Mouse (Mus musculus) small intestine, adult 2 months (tissue): ENCODE results near the gene Rhbdf2. TPM values are rescaled to one million over a fixed set of nuclear protein-coding genes. Genes with fewer than 3 reads are reported as not detected.

Source experiments
- H3K27ac ChIP-seq: fragments of 200-500 bp; 2 replicates; pipeline ENCODE4 v1.5.1; 2012; ENCODE audit warnings: low read depth, low read length, control low read depth, inconsistent platforms; ENCODE audit not compliant: insufficient read depth
- H3K27me3 ChIP-seq: fragments of 200-500 bp; 2 replicates; pipeline ENCODE4 v1.6.1; 2012; ENCODE audit warnings: mild to moderate bottlenecking, moderate library complexity, low read length, inconsistent platforms; ENCODE audit not compliant: control insufficient read depth, insufficient read depth
- H3K36me3 ChIP-seq: fragments of 200-500 bp; 2 replicates; pipeline ENCODE4 v1.6.1; 2012; ENCODE audit warnings: mild to moderate bottlenecking, low read length, control low read depth, inconsistent platforms; ENCODE audit not compliant: control insufficient read depth, insufficient read depth
- H3K4me1 ChIP-seq: fragments of 200-500 bp; 2 replicates; pipeline ENCODE4 v1.6.1; 2012; ENCODE audit warnings: low read length, inconsistent platforms, mixed read lengths; ENCODE audit not compliant: control insufficient read depth, insufficient read depth, insufficient read length
- H3K4me3 ChIP-seq: fragments of 200-500 bp; 2 replicates; pipeline ENCODE4 v1.5.1; 2012; ENCODE audit warnings: low read depth, mild to moderate bottlenecking, control low read depth, inconsistent platforms, low read length, moderate library complexity
- CTCF ChIP-seq: fragments of 200-500 bp; IDR thresholded peaks from 2 replicates; pipeline ENCODE4 v1.5.1; 2012; ENCODE audit warnings: low read depth, mild to moderate bottlenecking, control low read depth, inconsistent platforms, low read length, moderate library complexity, mixed read lengths; ENCODE audit not compliant: insufficient replicate concordance, insufficient read length; ENCODE audit errors: extremely low read depth
- POLR2A ChIP-seq: fragments of 200-500 bp; IDR thresholded peaks from 2 replicates; pipeline ENCODE4 v1.6.1; 2012; ENCODE audit warnings: low read depth, mild to moderate bottlenecking, control low read depth, inconsistent platforms, low read length, moderate library complexity
- WGBS: fragments of 180-500 bp; shearing (Covaris S2); methylation state at CpG from one replicate; pipeline ENCODE4 v1.1.7; 2018; 5-methylcytosine and 5-hydroxymethylcytosine counted together
- polyA plus RNA-seq: library from polyadenylated mRNA; depleted of rRNA; stranded (reverse); fragments of >200 nt; gene quantifications from 2 replicates; pipeline ENCODE4 v1.2.3, GENCODE M21; 2012

Gene Rhbdf2
- polyA plus RNA-seq, 1 experiment = 40.8 TPM

DNA sequence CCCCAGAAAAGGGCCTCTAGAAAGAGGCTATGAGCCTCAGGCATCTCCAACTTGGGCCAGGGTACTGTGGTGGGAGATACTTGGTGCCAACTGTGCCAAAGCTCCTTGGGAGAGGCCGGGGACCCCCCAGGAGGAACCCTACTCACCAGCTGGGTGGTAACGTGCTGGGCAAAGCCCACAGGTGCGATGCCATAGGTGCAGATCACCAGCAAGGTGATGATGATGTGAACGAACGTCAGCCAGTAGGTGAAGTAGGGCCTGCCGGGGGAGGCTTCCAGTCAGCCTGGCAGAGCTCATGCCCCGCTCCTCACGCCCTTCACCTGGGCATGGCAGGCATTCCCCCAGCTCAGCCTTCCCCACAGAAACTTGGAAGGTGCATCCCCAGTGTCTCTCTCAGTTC is 24.8 kb downstream of the Rhbdf2 start:
- peaks cover 90% of the 10 kb centered on the region for H3K36me3 ChIP-seq
- TF ChIP-seq POLR2A = no peak
- TF ChIP-seq CTCF = no peak
- peaks cover 3% of the 10 kb centered on the region for H3K4me1 ChIP-seq
- H3K4me3 ChIP-seq = no peak overlapping the region
- H3K27me3 ChIP-seq = no peaks in the 10 kb centered on the region
- H3K27ac ChIP-seq = no peak overlapping the region
- WGBS = 91% methylated on average over 8 of the region's 8 CpGs

DNA sequence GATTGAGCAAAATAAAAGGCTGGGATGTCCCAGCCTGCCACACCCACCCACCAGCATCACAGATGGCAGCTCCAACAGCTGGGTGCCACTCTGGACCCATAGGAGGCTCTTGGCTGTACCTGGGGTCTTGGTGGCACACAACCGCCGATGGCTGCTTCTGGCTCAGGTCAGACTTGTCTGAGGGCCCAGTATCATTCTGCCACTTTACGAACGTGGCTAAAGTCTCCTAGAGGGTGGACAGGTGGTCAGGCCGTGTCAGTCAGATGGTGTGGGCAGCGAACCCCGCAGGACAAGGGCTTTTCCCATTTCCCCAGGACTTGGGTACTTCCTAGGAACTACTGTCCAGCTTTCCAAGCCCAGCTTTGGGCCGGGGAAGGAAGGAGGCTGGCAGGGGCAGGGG is 25.7 kb downstream of the Rhbdf2 start:
- H3K27me3 ChIP-seq = no peaks in the 10 kb centered on the region
- TF ChIP-seq POLR2A = no peak
- TF ChIP-seq CTCF = no peak
- H3K27ac ChIP-seq = no peak overlapping the region
- no peaks in the 10 kb centered on the region for H3K4me1 ChIP-seq
- no peak overlapping the region for H3K4me3 ChIP-seq
- 93% methylated on average over 8 of the region's 8 CpGs for WGBS
- peaks cover 89% of the 10 kb centered on the region for H3K36me3 ChIP-seq

DNA sequence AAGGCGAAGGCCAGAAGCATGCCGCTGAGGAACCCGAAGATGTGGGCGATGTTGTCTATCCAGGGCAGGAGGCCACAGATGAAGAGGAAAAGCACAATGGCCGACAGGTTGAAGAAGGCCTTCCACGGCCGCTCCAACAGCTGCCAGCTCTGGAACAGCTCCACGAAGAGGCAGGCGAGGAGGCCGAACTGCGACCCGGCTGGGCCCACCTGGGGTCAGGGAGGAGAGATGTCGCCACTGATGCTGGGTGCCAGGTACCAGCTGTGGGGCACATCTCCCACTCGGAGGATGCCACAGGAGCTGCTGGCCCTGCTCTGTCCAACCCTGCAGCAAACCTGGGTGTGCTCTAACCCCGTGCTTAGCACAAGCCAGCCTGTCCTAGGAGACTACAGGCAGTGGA is 27.6 kb downstream of the Rhbdf2 start:
- TF ChIP-seq POLR2A = no peak
- TF ChIP-seq CTCF = no peak
- 94% methylated on average over 15 of the region's 15 CpGs for WGBS
- H3K27me3 ChIP-seq = no peaks in the 10 kb centered on the region
- H3K4me3 ChIP-seq = no peak overlapping the region
- no peaks in the 10 kb centered on the region for H3K4me1 ChIP-seq
- H3K27ac ChIP-seq = no peak overlapping the region
- H3K36me3 ChIP-seq = peaks cover 70% of the 10 kb centered on the region

DNA sequence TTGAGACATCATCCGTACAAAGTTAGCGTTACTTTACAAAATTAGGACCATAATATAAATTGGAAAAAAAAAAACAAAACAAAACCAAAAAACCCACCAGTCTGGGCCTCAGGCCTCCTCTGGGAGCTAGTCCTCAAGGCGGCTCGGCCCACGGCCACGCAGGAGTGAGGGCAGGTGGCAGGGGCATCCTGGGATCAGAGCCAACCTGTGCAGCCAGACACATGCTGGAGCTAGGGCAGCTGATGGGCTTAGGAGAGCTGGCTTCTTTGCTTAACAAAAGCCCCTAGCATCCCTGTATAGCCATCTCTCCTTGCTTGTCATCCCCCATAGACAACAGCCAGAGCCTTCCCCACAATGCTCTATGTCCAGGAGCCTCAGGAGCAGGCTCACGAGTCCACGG is 28.6 kb downstream of the Rhbdf2 start:
- H3K27me3 ChIP-seq = no peaks in the 10 kb centered on the region
- H3K27ac ChIP-seq = no peak overlapping the region
- 89% methylated on average over 8 of the region's 8 CpGs for WGBS
- H3K36me3 ChIP-seq = peaks cover 61% of the 10 kb centered on the region
- no peaks in the 10 kb centered on the region for H3K4me1 ChIP-seq
- H3K4me3 ChIP-seq = no peak overlapping the region
- TF ChIP-seq POLR2A = no peak
- TF ChIP-seq CTCF = no peak

DNA sequence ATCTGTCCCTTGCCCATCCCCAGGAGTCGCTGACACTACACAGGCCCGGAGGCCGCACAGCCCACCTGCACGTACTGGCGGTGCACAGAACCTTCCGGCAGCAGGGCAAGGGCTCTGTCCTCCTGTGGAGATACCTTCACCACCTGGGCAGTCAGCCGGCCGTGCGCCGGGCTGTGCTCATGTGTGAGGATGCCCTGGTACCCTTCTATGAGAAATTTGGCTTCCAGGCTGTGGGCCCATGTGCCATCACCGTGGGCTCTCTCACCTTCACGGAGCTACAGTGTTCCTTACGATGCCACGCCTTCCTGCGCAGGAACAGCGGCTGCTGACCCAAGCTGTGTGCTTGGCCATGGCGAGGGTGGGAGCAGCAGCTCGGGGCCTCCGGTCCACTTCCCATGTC is 30.1 kb downstream of the Rhbdf2 start:
- Histone ChIP-seq H3K4me1 (no peaks in the 10 kb centered on the region), H3K27ac (no peak overlapping the region), H3K36me3 (peaks cover 49% of the 10 kb centered on the region), H3K27me3 (no peaks in the 10 kb centered on the region), H3K4me3 (no peak overlapping the region)
- 84% methylated on average over 19 of the region's 19 CpGs for whole genome bisulfite sequencing
- TF ChIP-seq CTCF (no peak), POLR2A (no peak)

DNA sequence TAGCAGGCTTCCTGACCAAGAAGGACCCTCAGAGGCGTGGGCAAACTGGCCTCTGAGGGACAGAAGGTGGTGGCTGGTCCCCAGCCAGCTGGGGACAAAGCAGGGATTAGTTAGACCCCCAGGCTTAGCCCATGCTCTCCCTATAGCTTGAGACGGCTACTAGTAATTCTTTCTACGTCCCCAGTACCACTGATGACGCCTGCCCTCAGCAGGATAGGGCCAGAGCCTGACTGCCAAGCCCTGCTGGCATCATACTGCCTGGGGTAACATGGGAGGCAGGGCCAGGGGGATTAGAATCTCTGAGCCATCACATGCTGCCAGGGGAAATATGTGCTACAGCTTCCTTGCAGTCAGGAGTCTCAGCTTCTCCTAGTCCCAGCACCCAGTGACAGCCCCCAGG is 33.5 kb downstream of the Rhbdf2 start:
- Histone ChIP-seq H3K4me1 (no peaks in the 10 kb centered on the region), H3K27ac (no peak overlapping the region), H3K27me3 (no peaks in the 10 kb centered on the region), H3K4me3 (no peak overlapping the region), H3K36me3 (peaks cover 15% of the 10 kb centered on the region)
- WGBS = 88% methylated on average over 4 of the region's 4 CpGs
- TF ChIP-seq POLR2A (no peak), CTCF (no peak)

DNA sequence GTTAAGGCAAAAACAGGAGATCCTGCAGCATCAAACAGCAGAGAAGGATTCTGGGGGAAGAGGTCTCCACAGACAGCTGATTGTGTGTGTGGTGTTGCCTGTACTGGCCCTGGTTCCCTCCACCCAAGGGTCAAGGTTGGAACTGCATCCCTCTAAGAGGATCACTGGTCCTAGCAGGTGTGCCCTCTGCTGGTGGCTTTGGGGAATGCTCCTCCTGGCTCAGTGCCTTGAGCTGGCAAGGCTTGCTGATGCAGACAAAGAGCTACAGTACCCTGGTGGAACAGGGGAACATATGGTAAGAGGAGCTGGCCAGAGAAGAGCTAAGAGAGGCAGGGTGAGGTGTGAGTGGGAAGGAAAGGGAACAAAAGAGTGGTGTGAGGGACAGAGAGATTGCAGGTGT is 34.4 kb downstream of the Rhbdf2 start:
- TF ChIP-seq CTCF (peak; percentile 98), POLR2A (no peak)
- Histone ChIP-seq H3K4me3 (no peak overlapping the region), H3K4me1 (no peaks in the 10 kb centered on the region), H3K27me3 (no peaks in the 10 kb centered on the region), H3K36me3 (peaks cover 9% of the 10 kb centered on the region; the same call in 1 of the 2 replicates), H3K27ac (no peak overlapping the region)

DNA sequence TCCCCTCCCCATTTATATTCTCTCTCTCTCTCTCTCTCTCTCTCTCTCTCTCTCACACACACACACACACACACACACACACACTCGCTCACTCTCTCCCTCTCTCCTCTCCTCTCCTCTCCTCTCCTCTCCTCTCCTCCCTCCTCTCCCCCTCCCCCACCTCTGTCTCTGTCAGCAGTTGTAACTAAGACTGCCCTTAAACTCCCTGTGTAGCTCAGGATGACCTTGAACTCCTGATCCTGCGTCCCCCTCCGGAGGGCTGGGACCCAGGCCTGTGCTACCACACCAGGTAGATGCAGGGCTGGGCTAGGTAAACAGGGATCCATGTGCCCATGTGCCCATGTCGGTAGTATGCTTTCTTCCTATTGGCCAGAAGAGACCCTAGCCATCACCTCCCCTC is 35.2 kb downstream of the Rhbdf2 start:
- 0 out of 2 replicates have a peak, but pooled peaks cover 2% of the 10 kb centered on the region for H3K4me1 ChIP-seq
- no peak overlapping the region for H3K4me3 ChIP-seq
- H3K36me3 ChIP-seq = peaks cover 2% of the 10 kb centered on the region; the same call in 1 of the 2 replicates
- no peak overlapping the region for H3K27ac ChIP-seq
- WGBS = 73% methylated on average over 4 of the region's 4 CpGs
- H3K27me3 ChIP-seq = peaks cover 4% of the 10 kb centered on the region; the same call in 1 of the 2 replicates
- no peak for TF ChIP-seq POLR2A
- TF ChIP-seq CTCF = no peak

DNA sequence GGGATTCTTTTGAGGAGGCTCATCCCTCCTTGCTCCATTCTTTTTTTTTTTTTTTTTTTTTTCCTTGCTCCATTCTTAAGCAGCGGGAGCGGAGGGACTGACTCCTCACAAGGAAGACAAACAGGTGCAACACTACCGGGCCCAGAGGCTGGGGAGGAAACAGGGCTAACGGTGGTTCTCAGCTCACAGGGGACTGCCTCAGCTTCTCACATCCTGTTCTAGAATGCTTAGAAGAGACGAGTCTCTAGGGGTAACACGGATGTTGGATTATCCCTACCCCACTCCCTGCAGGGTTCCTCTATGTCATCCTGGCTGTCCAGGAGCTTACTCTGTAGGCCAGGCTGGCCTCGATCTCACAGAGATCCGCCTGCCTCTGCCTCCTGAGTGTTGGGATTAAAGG is 37.2 kb downstream of the Rhbdf2 start:
- WGBS = 62% methylated on average over 8 of the region's 8 CpGs
- no peak overlapping the region for H3K27ac ChIP-seq
- TF ChIP-seq CTCF (no peak), POLR2A (no peak)
- no peaks in the 10 kb centered on the region for H3K36me3 ChIP-seq
- peaks cover 4% of the 10 kb centered on the region; the same call in 1 of the 2 replicates for H3K27me3 ChIP-seq
- no peak overlapping the region for H3K4me3 ChIP-seq
- H3K4me1 ChIP-seq = 0 out of 2 replicates have a peak, but pooled peaks cover 2% of the 10 kb centered on the region
